Comparison of ENCODE assay signal across 8 mouse cellular contexts in genomic region chr7:102512814-102513435, GRCm38 (mm10). TPM values are rescaled to one million over a fixed set of nuclear protein-coding genes. Genes with fewer than 3 reads are reported as not detected.
DNase-seq lines count a peak whose midpoint lies in the region; ATAC-seq and TF ChIP-seq lines count a peak whose summit lies in the region.

No protein-coding gene starts in this region.

- H3K36me3 ChIP-seq in hindbrain, embryonic 12.5 days, result no peaks in the 10 kb centered on the region
- H3K36me3 ChIP-seq in lung, postnatal 0 days (ENCODE audit: insufficient read depth, low read length), result no peaks in the 10 kb centered on the region

- WGBS in hindbrain, embryonic 12.5 days, result under 1% methylated on average over 54 of the region's 54 CpGs
- WGBS in lung, postnatal 0 days, result 1% methylated on average over 48 of the region's 54 CpGs

- TF ChIP-seq CTCF in Patski (IDR thresholded peaks at IDR 0.05), result peak; percentile 100
- peak; percentile 85 for TF ChIP-seq CTCF in lung, postnatal 0 days (IDR thresholded peaks at IDR 0.05)

- H3K9ac ChIP-seq in hindbrain, embryonic 12.5 days, result peak overlapping the region; percentile 73
- peak overlapping the region; percentile 43 for H3K9ac ChIP-seq in lung, postnatal 0 days (replicated peaks; ENCODE audit: low read depth)

- H3K27me3 ChIP-seq in Patski, result no peaks in the 10 kb centered on the region
- peaks cover 10% of the 10 kb centered on the region for H3K27me3 ChIP-seq in hindbrain, embryonic 12.5 days
- no peaks in the 10 kb centered on the region for H3K27me3 ChIP-seq in lung, postnatal 0 days (replicated peaks; ENCODE audit: insufficient read depth, low read length)

- peaks cover 3% of the 10 kb centered on the region; the same call in 1 of the 2 replicates for H3K4me1 ChIP-seq in hindbrain, embryonic 12.5 days
- H3K4me1 ChIP-seq in lung, postnatal 0 days (ENCODE audit: insufficient read depth, low read depth, low read length), result no peaks in the 10 kb centered on the region

- in situ Hi-C loops in Patski (cut with MboI; ENCODE audit: low pct_unique_long_range_greater_than_20kb), result no loop called here

- H3K4me3 ChIP-seq in hindbrain, embryonic 12.5 days, result peak overlapping the region; percentile 46
- peak overlapping the region; percentile 31; the same call in 1 of the 2 replicates for H3K4me3 ChIP-seq in lung, postnatal 0 days (ENCODE audit: low read depth, low read length)

- H3K9me3 ChIP-seq in hindbrain, embryonic 12.5 days (replicated peaks), result no peaks in the 10 kb centered on the region
- H3K9me3 ChIP-seq in lung, postnatal 0 days (ENCODE audit: low read length), result no peaks in the 10 kb centered on the region

- peak overlapping the region; percentile 89 for H3K4me2 ChIP-seq in hindbrain, embryonic 12.5 days (replicated peaks)
- H3K4me2 ChIP-seq in lung, postnatal 0 days (replicated peaks; ENCODE audit: low read depth, low read length), result peak overlapping the region; percentile 91

- no peak overlapping the region for H3K27ac ChIP-seq in hindbrain, embryonic 12.5 days
- no peak overlapping the region for H3K27ac ChIP-seq in lung, postnatal 0 days (ENCODE audit: low read length)

- DNase-seq in Patski (ENCODE audit: low read depth, low spot score), result no peak
- DNase-seq in cerebellum, postnatal 10 days, result peak; percentile 96 to 97
- peak; percentile 67 to 85 for DNase-seq in frontal cortex, postnatal 10 days (ENCODE audit: low spot score in 2 of 2)
- peak; percentile 92 to 95 for DNase-seq in layer of hippocampus, postnatal 10 days (ENCODE audit: low spot score in 2 of 2)
- peak; percentile 81 for DNase-seq in lung, postnatal 0 days (ENCODE audit: low spot score)
- peak; percentile 84 for DNase-seq in ovary, postnatal 14 days (ENCODE audit: low spot score)
- peak; percentile 57 to 95 for DNase-seq in thymus, postnatal 10 days (ENCODE audit: low spot score in 2 of 2)

- ATAC-seq in Patski, result peak; percentile 96
- ATAC-seq in hindbrain, embryonic 12.5 days (ENCODE audit: low FRiP score), result peak; percentile 96
- peak; percentile 95 for ATAC-seq in lung, postnatal 0 days

- CTCF ChIA-PET in Patski (lab: Charles Lee), result interaction anchor here (0.8 to 1.8 kb wide), 6 partner anchors 9 to 229 kb away, joined by 3 to 17 read pairs (median 4); partner anchors contain the start of gene Olfr554

- no peak for TF ChIP-seq EP300 in lung, postnatal 0 days (IDR thresholded peaks at IDR 0.05)

- POLR2A ChIA-PET in Patski (lab: Charles Lee), result no interaction called here

RNA-seq across cellular contexts. Expression of gene Olfr545, which starts 13.6 kb away (rescaled TPM):
- polyA plus RNA-seq in Patski (2021), result not detected
- polyA plus RNA-seq in hindbrain, embryonic 12.5 days (2016; fragmentation: Nextera tagmentation; extraction: Ambion mirVana), result 0.17 and 0.22 TPM in 2 replicates
- not detected for total RNA-seq in layer of hippocampus, postnatal 10 days (2021)
- polyA plus RNA-seq in lung, postnatal 0 days (2015; fragmentation: Nextera tagmentation; extraction: Ambion mirVana), result not detected in 2 replicates

RNA-seq across cellular contexts. Expression of gene Olfr547, which starts 21.6 kb away (rescaled TPM):
- polyA plus RNA-seq in Patski (2021), result not detected
- polyA plus RNA-seq in hindbrain, embryonic 12.5 days (2016; fragmentation: Nextera tagmentation; extraction: Ambion mirVana), result not detected in 2 replicates
- total RNA-seq in layer of hippocampus, postnatal 10 days (2021), result not detected
- polyA plus RNA-seq in lung, postnatal 0 days (2015; fragmentation: Nextera tagmentation; extraction: Ambion mirVana), result not detected in 2 replicates

RNA-seq across cellular contexts. Expression of gene Olfr544, which starts 24.8 kb away (rescaled TPM):
- not detected for polyA plus RNA-seq in Patski (2021)
- polyA plus RNA-seq in hindbrain, embryonic 12.5 days (2016; fragmentation: Nextera tagmentation; extraction: Ambion mirVana), result 0.15 and 0.20 TPM in 2 replicates
- not detected for total RNA-seq in layer of hippocampus, postnatal 10 days (2021)
- polyA plus RNA-seq in lung, postnatal 0 days (2015; fragmentation: Nextera tagmentation; extraction: Ambion mirVana), result not detected in 2 replicates

RNA-seq across cellular contexts. Expression of gene Olfr548-ps1, which starts 27.8 kb away (rescaled TPM):
- polyA plus RNA-seq in Patski (2021), result not detected
- polyA plus RNA-seq in hindbrain, embryonic 12.5 days (2016; fragmentation: Nextera tagmentation; extraction: Ambion mirVana), result not detected in 2 replicates
- total RNA-seq in layer of hippocampus, postnatal 10 days (2021), result not detected
- not detected in 2 replicates for polyA plus RNA-seq in lung, postnatal 0 days (2015; fragmentation: Nextera tagmentation; extraction: Ambion mirVana)

RNA-seq across cellular contexts. Expression of gene Olfr543, which starts 31.4 kb away (rescaled TPM):
- not detected for polyA plus RNA-seq in Patski (2021)
- 0.31 and 0.55 TPM in 2 replicates for polyA plus RNA-seq in hindbrain, embryonic 12.5 days (2016; fragmentation: Nextera tagmentation; extraction: Ambion mirVana)
- total RNA-seq in layer of hippocampus, postnatal 10 days (2021), result not detected
- not detected in 2 replicates for polyA plus RNA-seq in lung, postnatal 0 days (2015; fragmentation: Nextera tagmentation; extraction: Ambion mirVana)
